Mouse (Mus musculus) ES-Bruce4 (cell line): Measurements from ENCODE around the gene Nosip. TPM values are rescaled to one million over a fixed set of nuclear protein-coding genes. Genes with fewer than 3 reads are reported as not detected.
"Not testable (repeated sequence)": the region's sequence is repeated elsewhere in the genome, so short reads cannot be mapped to it uniquely, and the experiment has no call there.

Experiments
- H3K27ac ChIP-seq: 2 replicates; pipeline ENCODE4 v1.5.1; 2012; ENCODE audit warnings: low read length, inconsistent platforms; ENCODE audit not compliant: insufficient read depth
- H3K27me3 ChIP-seq: 2 replicates; pipeline ENCODE4 v1.6.1; 2012; ENCODE audit warnings: mild to moderate bottlenecking, low read length, inconsistent platforms; ENCODE audit not compliant: control insufficient read depth, poor library complexity, insufficient read depth, severe bottlenecking
- H3K36me3 ChIP-seq: 2 replicates; pipeline ENCODE4 v1.6.1; 2012; ENCODE audit warnings: inconsistent platforms, mild to moderate bottlenecking, low read length, moderate library complexity; ENCODE audit not compliant: control insufficient read depth, poor library complexity, insufficient read depth, severe bottlenecking
- H3K4me1 ChIP-seq: one replicate; pipeline ENCODE4 v1.8.1; 2011; ENCODE audit warnings: low read length; ENCODE audit not compliant: control insufficient read depth, insufficient read depth
- H3K4me3 ChIP-seq: 2 replicates; pipeline ENCODE4 v1.5.1; 2011; ENCODE audit warnings: low read depth, mild to moderate bottlenecking, low read length
- H3K9ac ChIP-seq: 2 replicates; pipeline ENCODE4 v1.6.1; 2012; ENCODE audit warnings: low read depth, mild to moderate bottlenecking, inconsistent platforms; ENCODE audit not compliant: poor library complexity, severe bottlenecking
- H3K9me3 ChIP-seq: replicated peaks from 2 replicates; pipeline ENCODE4 v1.6.1; 2012; ENCODE audit warnings: mild to moderate bottlenecking, low read length, inconsistent platforms; ENCODE audit not compliant: control insufficient read depth, poor library complexity, insufficient read depth, severe bottlenecking
- CTCF ChIP-seq: IDR thresholded peaks from one replicate; pipeline ENCODE4 v1.8.1; 2011; ENCODE audit warnings: low read depth, low read length
- EP300 ChIP-seq: IDR thresholded peaks from 2 replicates; pipeline ENCODE4 v1.6.1; 2011; ENCODE audit warnings: low read depth, low read length; ENCODE audit not compliant: insufficient read depth
- POLR2A ChIP-seq: IDR thresholded peaks from one replicate; pipeline ENCODE4 v1.8.1; 2011; ENCODE audit warnings: low read length; ENCODE audit not compliant: insufficient read depth
- polyA plus RNA-seq: library from polyadenylated mRNA; stranded (reverse); fragments of >200 nt; gene quantifications from 2 replicates; pipeline ENCODE4 v1.2.4, GENCODE M21; 2011; ENCODE audit warnings: low read depth; ENCODE audit not compliant: missing spikeins, insufficient read depth, insufficient read length

Nosip gene
- polyA plus RNA-seq, 1 experiment, result 62.4 TPM

DNA sequence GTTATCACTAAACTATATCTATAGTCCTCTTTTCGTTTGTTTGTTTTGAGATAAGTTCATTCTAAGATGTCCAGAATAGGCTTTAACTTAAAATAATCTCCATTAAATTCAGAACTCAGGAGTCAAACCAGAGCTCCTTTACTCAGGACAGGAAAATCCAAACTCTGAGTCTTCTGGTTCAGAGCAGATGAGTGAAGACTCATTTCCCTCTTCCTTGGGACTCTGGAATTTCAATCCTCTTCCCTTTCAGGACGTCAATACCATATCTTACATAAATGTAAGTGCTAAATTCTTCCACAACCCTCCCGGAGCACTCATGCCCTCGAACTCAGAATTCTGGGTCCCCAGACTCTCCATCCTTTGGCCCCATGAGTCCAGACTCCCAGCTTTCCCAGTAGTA lies 45.5 kb upstream of the Nosip start:
- Histone ChIP-seq H3K4me3 (peak overlapping the region; percentile 84), H3K27ac (peak overlapping the region; percentile 9; the same call in 1 of the 2 replicates), H3K36me3 (peaks cover 9% of the 10 kb centered on the region; the same call in 1 of the 2 replicates), H3K9ac (peak overlapping the region; percentile 96), H3K9me3 (no peaks in the 10 kb centered on the region), H3K27me3 (no peaks in the 10 kb centered on the region), H3K4me1 (no peaks in the 10 kb centered on the region)
- TF ChIP-seq CTCF (no peak), POLR2A (no peak), EP300 (no peak)

GRCm38 (mm10) chr7:45017242-45018061 lies 44.8 kb upstream of the Nosip start, which contains the start of gene Rras:
TSS of gene Rras (plus strand) at chr7:45017961.
- Histone ChIP-seq H3K4me1 (no peaks in the 10 kb centered on the region), H3K9me3 (no peaks in the 10 kb centered on the region), H3K4me3 (peak within 1 kb of the TSS; percentile 84), H3K9ac (peak within 1 kb of the TSS; percentile 96), H3K36me3 (peaks cover 5% of the 10 kb centered on the region; the same call in 1 of the 2 replicates), H3K27me3 (no peaks in the 10 kb centered on the region), H3K27ac (peak within 1 kb of the TSS; percentile 28; the same call in 1 of the 2 replicates)
- no peak for TF ChIP-seq CTCF
- no peak for TF ChIP-seq POLR2A

- H3K4me3 ChIP-seq, result 0 out of 2 replicates have a peak overlapping the region, but pooled peaks have one; percentile 23
- H3K36me3 ChIP-seq, result no peaks in the 10 kb centered on the region
- no peak overlapping the region for H3K27ac ChIP-seq
- no peaks in the 10 kb centered on the region for H3K9me3 ChIP-seq
- no peak overlapping the region for H3K9ac ChIP-seq
- TF ChIP-seq CTCF (no peak), EP300 (no peak), POLR2A (no peak)
- no peaks in the 10 kb centered on the region for H3K27me3 ChIP-seq
- H3K4me1 ChIP-seq, result no peaks in the 10 kb centered on the region
These were observed 43.1 kb upstream of the Nosip start for GRCm38 (mm10) chr7:45019031-45019571.

- H3K27me3 ChIP-seq, result no peaks in the 10 kb centered on the region
- H3K27ac ChIP-seq, result no peak overlapping the region
- no peaks in the 10 kb centered on the region for H3K9me3 ChIP-seq
- no peaks in the 10 kb centered on the region for H3K4me1 ChIP-seq
- TF ChIP-seq POLR2A (no peak), EP300 (no peak), CTCF (no peak)
- no peaks in the 10 kb centered on the region for H3K36me3 ChIP-seq
- H3K9ac ChIP-seq, result no peak overlapping the region
- no peak overlapping the region for H3K4me3 ChIP-seq
These were observed 42.0 kb upstream of the Nosip start for GRCm38 (mm10) chr7:45020225-45020624.

DNA sequence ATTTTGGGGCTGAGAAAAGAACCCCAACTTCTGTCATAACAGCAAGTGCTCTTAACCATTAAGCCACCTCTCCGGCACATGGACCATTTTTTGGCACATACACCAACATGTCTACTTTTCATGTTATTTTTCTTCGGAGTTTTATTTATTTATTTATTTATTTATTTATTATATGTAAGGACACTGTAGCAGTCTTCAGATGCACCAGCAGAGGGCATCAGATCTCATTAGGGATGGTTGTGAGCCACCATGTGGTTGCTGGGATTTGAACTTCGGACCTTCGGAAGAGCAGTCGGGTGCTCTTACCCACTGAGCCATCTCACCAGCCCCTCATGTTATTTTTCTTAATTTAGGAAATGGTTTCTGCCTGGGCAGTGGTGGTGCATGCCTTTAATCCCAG lies 38.5 kb upstream of the Nosip start:
- H3K9ac ChIP-seq, H3K4me3 ChIP-seq, H3K27ac ChIP-seq, H3K27me3 ChIP-seq, H3K9me3 ChIP-seq, H3K36me3 ChIP-seq, H3K4me1 ChIP-seq: not testable (repeated sequence)
- peak; percentile 12 for TF ChIP-seq CTCF

GRCm38 (mm10) chr7:45024281-45025248 lies 37.7 kb upstream of the Nosip start:
- Histone ChIP-seq H3K9ac (no peak overlapping the region), H3K4me1 (no peaks in the 10 kb centered on the region), H3K27me3 (no peaks in the 10 kb centered on the region), H3K27ac (no peak overlapping the region), H3K36me3 (peaks cover 10% of the 10 kb centered on the region), H3K4me3 (no peak overlapping the region), H3K9me3 (no peaks in the 10 kb centered on the region)
- TF ChIP-seq CTCF (no peak), EP300 (no peak), POLR2A (no peak)
